Mouse (Mus musculus) stomach, embryonic 14.5 days (tissue): ENCODE results near the gene Trib2. TPM values are rescaled to one million over a fixed set of nuclear protein-coding genes. Genes with fewer than 3 reads are reported as not detected.
A peak's percentile ranks its signal among the peaks of the same experiment; 100 is the strongest.

Source experiments
- ATAC-seq: fragments of 200-750 bp; cut with Nextera tagmentation; 2 replicates; pipeline ENCODE4 v1.8.0; 2017; ENCODE audit warnings: low read depth, moderate TSS enrichment; ENCODE audit not compliant: insufficient number of reproducible peaks, insufficient read depth, low FRiP score
- H3K27ac ChIP-seq: fragments of 300-500 bp; sonication (generic); 2 replicates; pipeline ENCODE4 v1.5.1; 2014; ENCODE audit warnings: mild to moderate bottlenecking, low read length, moderate library complexity, mixed read lengths
- H3K27me3 ChIP-seq: fragments of 300-500 bp; sonication (generic); 2 replicates; pipeline ENCODE4 v1.6.1; 2014; ENCODE audit warnings: low read length, control low read depth, mixed read lengths; ENCODE audit not compliant: control insufficient read depth, insufficient read depth
- H3K36me3 ChIP-seq: fragments of 300-500 bp; sonication (generic); 2 replicates; pipeline ENCODE4 v1.6.1; 2014; ENCODE audit warnings: mild to moderate bottlenecking, control low read depth, low read length, moderate library complexity, mixed read lengths; ENCODE audit not compliant: control insufficient read depth, insufficient read depth
- H3K4me1 ChIP-seq: fragments of 300-500 bp; sonication (generic); 2 replicates; pipeline ENCODE4 v1.6.1; 2014; ENCODE audit warnings: low read length, control low read depth, mixed read lengths; ENCODE audit not compliant: control insufficient read depth, insufficient read depth
- H3K4me2 ChIP-seq: fragments of 300-500 bp; sonication (generic); replicated peaks from 2 replicates; pipeline ENCODE4 v1.6.1; 2014; ENCODE audit warnings: low read depth, low read length, control low read depth
- H3K4me3 ChIP-seq: fragments of 300-500 bp; sonication (generic); 2 replicates; pipeline ENCODE4 v1.5.1; 2014; ENCODE audit warnings: low read depth, low read length, control low read depth
- H3K9ac ChIP-seq: fragments of 300-500 bp; sonication (generic); replicated peaks from 2 replicates; pipeline ENCODE4 v1.6.1; 2014; ENCODE audit warnings: low read depth, mild to moderate bottlenecking, control low read depth, low read length, moderate library complexity, mixed read lengths
- H3K9me3 ChIP-seq: fragments of 300-500 bp; sonication (generic); 2 replicates; pipeline ENCODE4 v1.6.1; 2016; ENCODE audit warnings: low read depth, low read length, control low read depth; ENCODE audit not compliant: control insufficient read depth
- WGBS: fragments of 180-500 bp; shearing (Covaris S2); extraction: QIAGEN DNeasy Blood & Tissue Kit; methylation state at CpG from one replicate; pipeline ENCODE4 v1.1.7; 2014; 5-methylcytosine and 5-hydroxymethylcytosine counted together
- polyA plus RNA-seq: library from polyadenylated mRNA; unstranded; fragments of >200 nt; fragmentation: Nextera tagmentation; extraction: Ambion mirVana; gene quantifications from 2 replicates; pipeline ENCODE4 v1.2.1, GENCODE M21; 2014

Trib2 gene
- polyA plus RNA-seq, 1 experiment from 2014 or later, result 22.5 TPM

GRCm38 (mm10) chr12:15812139-15812962, 4.4 kb downstream of the Trib2 start:
- H3K9me3 ChIP-seq, result no peaks in the 10 kb centered on the region
- peaks cover 16% of the 10 kb centered on the region; the same call in 1 of the 2 replicates for H3K4me1 ChIP-seq
- H3K4me3 ChIP-seq, result peak overlapping the region; percentile 80; the same call in 1 of the 2 replicates
- ATAC-seq, result no peak
- H3K9ac ChIP-seq, result no peak overlapping the region
- peak overlapping the region; percentile 79 for H3K4me2 ChIP-seq
- whole genome bisulfite sequencing, result 31% methylated on average over 6 of the region's 6 CpGs
- peaks cover 7% of the 10 kb centered on the region; the same call in 1 of the 2 replicates for H3K36me3 ChIP-seq
- H3K27me3 ChIP-seq, result no peaks in the 10 kb centered on the region
- no peak overlapping the region for H3K27ac ChIP-seq

- Histone ChIP-seq H3K9ac (no peak overlapping the region), H3K36me3 (peaks cover 7% of the 10 kb centered on the region; the same call in 1 of the 2 replicates), H3K4me3 (no peak overlapping the region), H3K27ac (no peak overlapping the region), H3K4me2 (peak overlapping the region; percentile 79; the same call in 1 of the 2 replicates), H3K4me1 (peaks cover 13% of the 10 kb centered on the region; the same call in 1 of the 2 replicates), H3K27me3 (no peaks in the 10 kb centered on the region), H3K9me3 (no peaks in the 10 kb centered on the region)
- WGBS, result 33% methylated on average over 4 of the region's 4 CpGs
- no peak for ATAC-seq
Measured at GRCm38 (mm10) chr12:15811682-15812081, 5.0 kb downstream of the Trib2 start.

GRCm38 (mm10) chr12:15810926-15811325, 5.8 kb downstream of the Trib2 start:
- H3K36me3 ChIP-seq, result peaks cover 7% of the 10 kb centered on the region; the same call in 1 of the 2 replicates
- H3K9ac ChIP-seq, result no peak overlapping the region
- no peaks in the 10 kb centered on the region for H3K9me3 ChIP-seq
- 60% methylated on average over 7 of the region's 7 CpGs for WGBS
- 0 out of 2 replicates have a peak overlapping the region, but pooled peaks have one; percentile 79 for H3K4me2 ChIP-seq
- H3K27me3 ChIP-seq, result no peaks in the 10 kb centered on the region
- H3K27ac ChIP-seq, result no peak overlapping the region
- peaks cover 13% of the 10 kb centered on the region; the same call in 1 of the 2 replicates for H3K4me1 ChIP-seq
- ATAC-seq, result no peak
- no peak overlapping the region for H3K4me3 ChIP-seq

GRCm38 (mm10) chr12:15809657-15810056, 7.1 kb downstream of the Trib2 start:
- WGBS, result 79% methylated on average over 7 of the region's 7 CpGs
- H3K36me3 ChIP-seq, result peaks cover 7% of the 10 kb centered on the region; the same call in 1 of the 2 replicates
- no peak overlapping the region for H3K4me3 ChIP-seq
- peaks cover 13% of the 10 kb centered on the region; the same call in 1 of the 2 replicates for H3K4me1 ChIP-seq
- H3K9ac ChIP-seq, result no peak overlapping the region
- no peak overlapping the region for H3K27ac ChIP-seq
- H3K9me3 ChIP-seq, result no peaks in the 10 kb centered on the region
- H3K4me2 ChIP-seq, result no peak overlapping the region
- H3K27me3 ChIP-seq, result no peaks in the 10 kb centered on the region
- no peak for ATAC-seq

GRCm38 (mm10) chr12:15809249-15809648, 7.5 kb downstream of the Trib2 start:
- Histone ChIP-seq H3K36me3 (peaks cover 7% of the 10 kb centered on the region; the same call in 1 of the 2 replicates), H3K4me1 (peaks cover 13% of the 10 kb centered on the region; the same call in 1 of the 2 replicates), H3K27ac (no peak overlapping the region), H3K9me3 (no peaks in the 10 kb centered on the region), H3K4me2 (no peak overlapping the region), H3K27me3 (no peaks in the 10 kb centered on the region), H3K4me3 (no peak overlapping the region), H3K9ac (no peak overlapping the region)
- WGBS, result 78% methylated on average over 4 of the region's 4 CpGs
- ATAC-seq, result no peak

- ATAC-seq, result no peak
- Histone ChIP-seq H3K9me3 (no peaks in the 10 kb centered on the region), H3K4me2 (no peak overlapping the region), H3K27me3 (no peaks in the 10 kb centered on the region), H3K36me3 (peaks cover 7% of the 10 kb centered on the region; the same call in 1 of the 2 replicates), H3K9ac (no peak overlapping the region), H3K27ac (no peak overlapping the region), H3K4me1 (peaks cover 13% of the 10 kb centered on the region; the same call in 1 of the 2 replicates), H3K4me3 (no peak overlapping the region)
- 93% methylated on average over 5 of the region's 5 CpGs for WGBS
Measured at GRCm38 (mm10) chr12:15808186-15808800, 8.4 kb downstream of the Trib2 start.

GRCm38 (mm10) chr12:15804931-15805331, 11.8 kb downstream of the Trib2 start:
- ATAC-seq, result no peak
- Histone ChIP-seq H3K27ac (no peak overlapping the region), H3K4me1 (0 out of 2 replicates have a peak, but pooled peaks cover 5% of the 10 kb centered on the region), H3K9me3 (no peaks in the 10 kb centered on the region), H3K27me3 (no peaks in the 10 kb centered on the region), H3K4me2 (no peak overlapping the region), H3K36me3 (peaks cover 10% of the 10 kb centered on the region; the same call in 1 of the 2 replicates), H3K4me3 (no peak overlapping the region), H3K9ac (no peak overlapping the region)
- WGBS, result 15% methylated on average over 1 of the region's 1 CpGs

GRCm38 (mm10) chr12:15803936-15804438, 12.7 kb downstream of the Trib2 start:
- no peak overlapping the region for H3K4me3 ChIP-seq
- 0 out of 2 replicates have a peak, but pooled peaks cover 5% of the 10 kb centered on the region for H3K4me1 ChIP-seq
- no peaks in the 10 kb centered on the region for H3K9me3 ChIP-seq
- H3K4me2 ChIP-seq, result no peak overlapping the region
- 89% methylated on average over 5 of the region's 5 CpGs for WGBS
- no peak for ATAC-seq
- no peak overlapping the region for H3K9ac ChIP-seq
- H3K27me3 ChIP-seq, result no peaks in the 10 kb centered on the region
- peaks cover 10% of the 10 kb centered on the region; the same call in 1 of the 2 replicates for H3K36me3 ChIP-seq
- no peak overlapping the region for H3K27ac ChIP-seq
